Mouse (Mus musculus) layer of hippocampus, adult 9-11 months (tissue): ENCODE data around the gene Slc25a48.

ENCODE experiments used
- DNase-seq: peaks from one replicate; pipeline ENCODE4 v3.0.0; 2022

Gene Slc25a48

DNA sequence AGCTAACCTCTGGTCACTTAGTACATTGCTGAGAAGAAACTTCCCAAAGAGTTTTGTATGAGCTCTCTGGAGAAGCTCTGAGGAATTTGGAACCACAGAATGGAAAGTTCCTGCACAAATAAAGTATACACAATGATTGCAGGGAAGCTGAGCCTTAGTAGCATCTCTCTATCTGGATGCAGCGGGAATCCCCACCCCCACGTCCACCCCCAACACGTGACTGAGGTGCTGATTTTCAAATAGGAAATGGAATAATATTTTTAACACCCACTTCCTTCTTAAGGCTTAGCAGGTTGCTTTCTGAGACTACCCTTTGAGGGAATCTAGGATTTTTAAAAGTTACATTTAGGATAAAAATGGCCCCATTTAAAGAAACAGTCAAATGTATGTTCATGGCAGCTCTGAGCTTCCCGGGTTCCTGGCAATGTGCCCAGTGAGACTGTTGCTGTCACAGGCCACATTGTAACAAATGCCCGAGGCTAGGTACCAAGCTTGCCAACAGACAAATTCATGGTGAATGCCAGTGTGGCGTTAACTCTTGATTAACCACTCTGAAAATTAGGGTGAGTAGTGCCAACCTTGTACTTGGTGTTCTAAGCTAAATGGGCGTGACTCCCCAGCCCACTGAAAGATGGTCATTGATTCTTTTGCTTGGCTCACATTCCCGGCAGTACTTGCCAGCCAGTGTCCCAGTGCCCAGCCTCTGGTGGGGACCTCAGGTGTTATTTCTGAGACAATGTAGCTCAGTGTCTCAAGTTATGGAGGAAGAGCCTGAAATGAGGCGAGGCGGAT lies 11.3 kb downstream of the Slc25a48 start:
- no peak for DNase-seq

DNA sequence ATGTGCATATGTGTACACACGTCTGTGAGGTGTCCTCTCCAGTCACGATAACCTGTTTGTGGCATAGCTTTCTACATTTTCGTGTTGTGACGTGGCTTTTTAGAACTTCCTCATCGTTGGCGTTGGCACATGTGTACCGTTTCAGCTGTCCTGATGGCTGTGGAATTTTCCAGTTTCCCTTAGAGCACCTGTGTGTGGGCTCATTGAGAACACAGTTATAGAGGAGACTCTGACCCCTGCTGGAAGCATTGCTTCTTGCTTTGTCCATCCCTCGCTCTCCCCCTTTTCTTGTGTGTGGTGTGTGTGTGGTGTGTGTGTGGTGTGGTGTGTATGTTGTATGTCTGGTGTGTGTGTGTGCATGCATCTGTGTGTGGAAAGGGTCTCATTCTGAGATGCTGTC lies 11.9 kb downstream of the Slc25a48 start:
- no peak for DNase-seq

DNA sequence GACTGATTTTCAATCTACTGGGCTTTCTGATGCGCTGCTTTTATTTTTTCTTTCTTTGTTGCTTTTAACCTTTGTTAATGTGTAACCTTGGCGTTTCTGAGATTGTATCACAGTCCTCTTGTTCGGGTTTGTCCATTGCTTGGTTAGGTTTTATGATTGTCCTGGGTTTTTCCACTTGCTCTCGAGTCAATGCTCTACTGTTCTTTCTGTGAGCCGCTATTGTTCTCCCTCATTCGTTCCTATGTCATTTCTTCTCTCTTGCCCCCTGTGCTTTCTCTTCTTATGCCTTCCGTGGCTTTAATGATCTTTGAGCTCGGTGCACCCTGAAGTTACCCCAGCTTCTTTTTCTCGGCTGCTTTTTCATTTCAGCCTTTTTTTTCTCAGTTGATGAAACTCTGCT lies 19.8 kb downstream of the Slc25a48 start:
- no peak for DNase-seq

DNA sequence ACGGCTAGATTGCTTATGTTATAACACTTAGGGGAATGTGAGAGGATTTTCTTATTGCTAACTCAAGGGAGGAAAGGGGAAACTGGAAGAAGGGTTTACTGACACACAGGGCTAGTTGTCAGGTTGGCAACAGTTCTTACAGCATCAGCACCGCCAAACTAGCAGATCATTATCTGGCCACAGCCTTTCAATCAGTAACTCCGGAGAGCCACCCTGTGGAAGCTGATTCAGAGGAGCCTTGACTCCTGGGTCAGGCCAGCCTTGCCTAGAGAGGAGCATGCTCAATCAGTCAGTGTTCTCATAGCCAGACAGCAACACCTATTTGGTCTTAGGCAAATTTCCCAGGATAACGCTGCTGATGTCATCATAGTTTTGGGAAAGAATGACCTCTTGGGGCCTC lies 23.3 kb downstream of the Slc25a48 start:
- no peak for DNase-seq

DNA sequence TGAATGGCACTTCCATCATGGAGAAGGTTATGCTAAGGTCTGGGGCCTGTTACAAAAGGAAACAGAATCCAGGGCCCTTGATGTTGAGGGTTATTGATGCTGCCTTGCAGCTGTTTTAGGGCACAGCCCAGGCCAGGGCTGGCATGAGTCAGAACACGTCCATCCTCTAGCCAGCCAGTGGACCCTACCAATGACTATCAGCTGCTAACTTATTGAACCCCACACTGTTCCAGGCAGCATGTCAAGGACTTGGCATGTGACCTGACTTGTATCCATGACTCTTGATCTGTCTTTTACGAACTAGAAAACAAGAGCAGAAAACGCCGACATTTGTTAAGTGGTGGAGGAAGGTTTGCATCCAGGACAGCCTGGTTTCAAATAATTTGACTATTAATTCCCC lies 24.6 kb downstream of the Slc25a48 start:
- no peak for DNase-seq

DNA sequence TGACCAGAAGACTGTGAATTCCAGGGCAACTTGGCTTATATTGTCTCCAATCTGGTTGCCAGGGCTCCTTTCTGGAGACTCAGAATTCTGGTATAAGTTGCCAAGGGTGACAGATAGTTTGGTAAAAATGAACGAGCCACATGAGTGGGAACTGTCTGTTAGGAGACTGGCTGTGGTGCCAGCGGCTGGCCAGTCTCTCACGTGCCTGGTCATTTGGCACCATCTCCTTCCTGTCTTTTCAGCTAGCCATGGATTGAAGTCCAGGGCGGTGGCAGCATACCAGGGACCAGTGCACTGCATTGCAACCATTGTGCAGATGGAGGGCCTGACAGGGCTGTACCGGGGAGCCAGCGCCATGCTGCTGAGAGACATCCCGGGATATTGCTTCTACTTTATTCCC lies 25.1 kb downstream of the Slc25a48 start:
- no peak for DNase-seq

DNA sequence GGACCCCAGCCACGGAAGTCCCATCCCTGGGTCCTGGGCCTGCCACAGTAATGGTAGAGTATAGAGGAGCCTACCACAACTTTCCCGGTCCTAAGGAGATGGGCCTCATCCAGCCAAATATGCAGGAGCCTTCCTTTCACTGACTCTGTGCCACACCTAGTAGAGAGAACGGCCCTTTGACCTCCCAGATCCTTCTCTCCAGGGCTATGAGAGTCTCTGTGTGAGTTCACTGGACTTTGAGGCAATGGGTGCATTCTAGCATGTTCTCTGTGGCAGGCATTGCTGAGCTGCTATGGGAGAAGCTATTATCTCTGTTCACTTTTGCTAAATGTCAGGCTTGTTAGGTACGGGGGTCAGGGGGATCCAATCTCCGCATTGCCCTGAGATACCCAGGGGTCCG lies 25.6 kb downstream of the Slc25a48 start:
- no peak for DNase-seq

DNA sequence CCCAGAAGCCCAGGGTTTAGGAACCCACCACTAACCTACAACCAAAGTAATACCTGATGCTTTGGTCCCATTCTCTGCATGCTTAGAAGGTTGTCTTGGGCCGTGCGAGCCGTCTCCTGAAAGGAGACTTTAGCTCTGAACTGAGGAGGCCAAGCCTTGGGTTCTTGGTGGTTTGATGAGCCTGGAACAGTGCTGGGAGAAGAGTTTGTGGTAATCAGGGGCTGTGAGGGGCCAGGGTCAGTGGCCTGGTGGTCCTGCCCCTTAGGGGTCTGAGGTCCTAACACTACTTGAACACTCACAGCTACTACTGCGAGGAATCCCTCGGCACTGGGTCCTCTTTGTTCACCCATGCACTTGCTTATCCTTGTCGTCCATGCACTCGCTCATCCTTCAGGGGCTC lies 29.6 kb downstream of the Slc25a48 start:
- DNase-seq, result no peak

DNA sequence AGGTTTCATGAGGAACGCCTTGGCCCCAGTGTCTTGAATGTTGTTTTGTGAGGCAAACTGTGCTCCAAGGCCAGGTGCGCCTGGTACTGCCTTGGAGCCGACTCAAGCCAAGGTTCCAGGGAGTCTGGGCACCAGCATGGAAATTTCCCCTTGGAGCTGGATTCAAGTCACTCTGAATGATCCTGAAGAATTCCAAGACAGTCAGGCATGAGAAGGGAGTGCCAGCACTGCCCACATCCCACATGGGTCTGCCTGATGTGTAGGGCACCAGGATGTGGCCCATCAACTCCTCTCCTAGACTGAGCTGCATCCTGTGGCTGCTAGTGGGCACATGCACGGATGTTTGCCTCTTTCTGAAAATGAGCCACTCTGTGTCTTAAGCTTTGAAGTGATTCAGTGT lies 30.4 kb downstream of the Slc25a48 start:
- no peak for DNase-seq

DNA sequence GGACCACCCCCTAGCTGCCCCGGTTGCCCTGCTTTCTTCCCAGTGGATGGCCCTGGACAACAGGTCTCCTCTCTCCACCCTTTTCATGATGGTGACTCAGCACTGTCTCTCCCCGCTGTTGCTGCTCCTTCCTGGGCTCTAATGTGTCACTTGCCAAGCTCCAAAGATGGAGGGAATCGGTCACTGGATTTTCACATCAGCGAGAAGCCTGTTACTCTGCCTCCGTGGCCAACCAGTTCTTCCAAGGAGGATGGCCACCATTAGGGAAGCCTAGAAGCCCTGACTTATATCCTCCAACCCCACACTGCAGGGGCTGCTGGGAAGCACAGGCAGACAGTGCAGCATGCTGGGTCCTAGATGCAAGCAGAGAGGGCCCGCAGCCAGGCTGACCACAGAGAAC lies 33.1 kb downstream of the Slc25a48 start:
- DNase-seq, result no peak

DNA sequence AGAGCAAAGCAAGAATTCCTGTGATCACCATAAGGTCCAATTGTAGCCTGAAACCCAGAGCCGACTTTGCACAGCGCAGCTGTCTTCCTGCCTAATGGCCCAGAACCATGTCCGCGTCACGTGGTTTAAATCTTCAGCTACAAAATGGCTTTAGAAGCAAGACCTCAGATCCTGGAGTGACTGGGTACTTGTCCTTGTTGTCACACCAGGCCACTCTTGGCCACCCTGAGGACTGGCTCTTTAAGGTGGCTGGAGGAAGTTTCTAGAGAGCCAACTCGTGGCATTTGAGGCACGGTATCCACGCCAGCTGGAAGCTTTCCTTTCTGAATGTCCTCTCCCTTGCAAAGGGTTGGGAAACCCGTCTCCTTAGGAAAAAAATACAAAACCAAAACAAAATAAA lies 33.8 kb downstream of the Slc25a48 start:
- DNase-seq, result no peak

DNA sequence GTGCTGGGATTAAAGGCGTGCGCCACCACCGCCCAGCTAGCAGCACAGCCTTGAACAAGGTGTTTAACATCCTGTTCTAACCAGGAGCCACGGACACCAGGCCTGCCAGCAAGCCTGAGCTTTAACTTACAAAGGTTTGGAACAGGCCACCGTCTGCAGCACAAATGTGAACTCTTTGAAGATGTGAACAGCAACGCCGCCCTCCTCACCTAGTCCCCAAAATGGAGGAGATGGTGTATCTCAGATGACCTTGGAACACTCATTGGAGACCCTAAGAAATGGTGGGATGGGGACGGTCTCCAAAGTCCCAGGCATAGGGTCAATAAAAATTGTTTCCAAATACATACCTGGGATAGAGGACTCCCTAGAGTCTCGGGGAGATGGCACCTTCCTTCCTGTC lies 34.5 kb downstream of the Slc25a48 start:
- DNase-seq, result no peak

DNA sequence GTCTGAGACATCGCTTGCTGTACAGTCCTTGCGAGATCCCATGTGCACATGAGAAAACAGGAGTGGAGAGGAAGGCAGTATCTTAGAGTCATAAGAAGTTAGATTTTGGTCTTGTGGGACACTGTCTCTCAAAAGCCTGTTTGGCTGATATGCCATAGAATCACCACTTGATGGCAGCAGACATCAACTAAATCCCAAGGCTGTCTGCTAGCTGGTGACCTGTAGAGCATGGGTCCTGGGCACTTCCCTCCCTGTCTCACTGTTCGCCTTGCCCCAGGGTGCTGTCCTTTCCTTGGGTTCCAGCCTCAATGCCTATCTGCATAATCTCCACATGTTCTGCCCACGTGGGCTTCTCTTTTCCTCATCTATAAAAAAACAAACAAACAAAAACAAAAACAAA lies 37.2 kb downstream of the Slc25a48 start:
- peak; percentile 29 for DNase-seq

DNA sequence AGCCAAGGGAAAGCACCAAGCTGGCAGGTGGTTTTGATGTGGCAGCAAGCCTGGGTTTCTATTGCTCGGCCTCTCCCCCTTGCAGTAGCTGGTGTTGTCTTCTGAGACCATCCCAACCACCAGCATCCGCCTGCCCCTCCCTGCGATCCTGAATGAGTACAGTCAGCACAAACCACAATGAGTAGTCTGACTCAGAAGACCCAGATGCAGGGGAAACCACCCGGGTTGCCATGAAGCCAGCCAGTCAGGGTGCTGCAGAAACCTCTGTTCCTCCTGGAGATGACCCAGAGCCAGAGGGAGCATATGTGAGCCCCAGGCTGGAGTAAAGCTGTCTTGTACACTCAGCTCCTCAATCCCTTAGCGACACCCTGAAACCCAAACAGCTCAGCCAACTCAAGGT lies 38.6 kb downstream of the Slc25a48 start:
- DNase-seq, result no peak

DNA sequence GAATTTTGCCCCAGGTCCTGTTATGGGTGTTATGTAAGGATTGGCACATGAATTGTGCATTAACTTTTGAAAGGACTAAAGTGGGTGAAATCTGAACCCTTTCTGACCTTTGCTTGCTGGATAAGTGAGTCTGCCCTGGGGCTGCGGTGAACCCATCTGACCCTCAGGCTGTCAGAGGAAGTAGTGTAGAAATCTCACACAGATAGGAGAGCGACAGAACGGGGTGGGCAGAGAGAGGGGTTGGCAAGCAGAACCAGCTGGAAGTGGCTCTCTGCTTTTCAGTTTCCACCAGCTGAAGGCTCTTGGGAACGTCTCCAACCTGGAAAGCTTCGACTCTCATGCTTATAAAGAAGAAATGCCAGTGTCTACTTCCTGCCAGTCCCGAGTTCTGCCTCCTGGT lies 39.1 kb downstream of the Slc25a48 start:
- peak; percentile 73 for DNase-seq

DNA sequence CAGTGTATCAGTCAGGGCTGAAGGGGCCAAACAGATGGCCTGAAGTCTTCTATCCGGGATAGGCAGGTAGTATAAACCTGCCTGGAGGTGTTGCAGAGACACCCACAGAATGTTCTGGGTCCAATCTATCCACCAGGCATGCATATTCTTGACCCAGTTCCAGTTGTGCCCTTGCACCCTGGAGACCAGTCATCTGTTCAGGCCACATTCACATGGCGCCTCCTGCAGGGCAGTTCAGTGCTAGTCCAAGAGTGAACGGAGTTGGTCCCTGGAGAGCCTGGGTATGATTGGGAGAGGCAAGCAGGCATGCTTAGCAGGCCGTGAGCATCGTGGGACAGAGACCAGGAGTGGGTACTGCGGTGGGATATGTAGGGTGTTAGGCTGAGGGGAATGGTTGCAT lies 39.9 kb downstream of the Slc25a48 start:
- no peak for DNase-seq

DNA sequence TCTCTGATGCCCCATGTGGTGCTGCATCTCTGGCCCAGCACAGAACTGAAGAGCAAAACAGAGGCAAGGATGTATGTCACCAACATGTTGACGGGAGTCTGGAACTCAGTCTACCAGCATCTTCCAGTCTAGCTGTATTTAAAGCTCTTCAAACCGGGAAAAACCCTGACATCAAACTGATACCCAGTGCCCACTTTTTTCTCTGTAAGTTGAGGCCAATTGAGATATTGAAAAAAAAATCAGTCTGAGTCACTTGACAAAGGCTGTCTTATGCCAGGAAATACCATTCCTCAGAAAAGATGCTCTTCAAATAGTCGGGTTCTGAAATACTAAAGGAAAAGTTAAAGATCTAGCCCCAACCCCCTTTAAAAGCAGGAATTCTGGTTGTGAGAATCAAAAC lies 44.0 kb downstream of the Slc25a48 start, which contains the start of gene Il9:
TSS of gene Il9 (minus strand) at position 101 of the 400 bp plus-strand sequence.
- no peak for DNase-seq

DNA sequence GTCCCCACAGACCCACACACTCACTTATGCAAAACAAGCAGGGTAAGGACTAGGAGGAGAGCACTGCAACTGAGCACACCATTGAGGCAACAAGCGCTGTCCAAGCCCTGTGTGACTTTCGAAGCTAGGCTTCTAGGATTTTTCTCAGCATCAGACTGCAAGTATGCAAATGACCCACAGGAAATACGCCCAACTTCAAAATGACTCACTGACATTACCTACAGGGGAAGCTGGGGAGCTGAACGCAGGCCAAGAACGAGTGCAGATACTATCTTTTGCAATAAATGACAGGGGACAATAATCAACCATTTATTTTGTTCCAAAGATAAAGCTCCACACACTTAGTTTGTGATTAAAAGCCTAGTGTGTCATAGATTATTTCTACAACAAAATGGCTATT lies 49.9 kb downstream of the Slc25a48 start:
- no peak for DNase-seq

DNA sequence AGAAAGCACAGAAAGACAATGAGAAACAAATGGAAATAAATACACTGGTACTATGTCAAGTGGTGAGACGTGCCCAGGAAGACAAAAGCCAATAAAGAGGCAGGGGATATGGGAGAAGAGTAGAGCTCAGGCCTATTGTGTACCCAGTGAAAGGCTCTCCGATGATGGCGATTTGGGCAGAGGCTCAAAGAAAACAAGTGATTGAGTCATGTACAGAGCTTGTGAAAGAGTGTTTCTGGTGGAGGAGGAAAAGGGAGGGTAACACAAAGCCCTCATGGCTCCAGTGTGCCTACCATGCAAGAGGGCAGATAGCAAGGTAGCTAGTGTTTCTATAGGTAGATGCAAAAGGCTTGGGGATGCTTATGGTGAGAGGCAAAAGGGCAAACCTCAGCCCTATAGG lies 56.3 kb downstream of the Slc25a48 start:
- DNase-seq, result no peak

DNA sequence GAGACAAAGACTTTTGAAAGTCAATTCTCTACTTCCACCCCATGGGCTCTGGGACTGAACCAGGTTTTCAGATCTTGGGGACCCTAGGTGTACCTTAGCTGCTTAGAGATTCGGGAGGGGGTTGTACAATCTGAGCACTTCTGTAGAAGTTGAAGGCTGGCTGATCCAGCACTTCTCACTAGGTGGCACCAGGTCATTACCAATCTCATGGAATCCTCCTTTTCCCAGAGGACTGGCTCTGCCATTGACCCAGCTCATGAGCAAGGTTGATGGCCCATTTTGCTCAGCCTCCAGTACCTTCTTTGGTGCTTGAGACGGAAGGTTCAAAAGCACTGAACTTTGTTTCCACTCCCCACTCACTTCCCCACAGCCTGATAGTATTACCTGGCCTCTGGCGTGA lies 62.0 kb downstream of the Slc25a48 start:
- no peak for DNase-seq

DNA sequence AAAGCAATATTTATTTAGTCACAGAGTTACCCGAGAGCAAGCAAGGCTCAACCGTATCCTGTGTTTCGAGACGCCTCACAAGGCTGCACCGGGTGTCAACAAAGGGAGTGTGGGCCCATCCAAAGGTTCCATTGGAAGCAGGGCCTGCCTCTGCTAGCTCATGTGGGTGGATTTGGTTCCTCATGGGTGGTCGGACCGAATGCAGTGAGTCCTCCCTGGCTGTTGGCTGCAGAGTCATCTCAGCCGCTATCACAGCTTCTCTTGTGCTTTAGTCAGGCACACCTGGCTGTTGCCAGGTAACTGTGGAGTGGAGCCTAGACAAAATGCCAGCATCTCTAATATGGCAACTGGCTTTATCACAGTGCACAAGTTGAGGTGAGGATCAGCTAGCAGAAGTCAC lies 62.5 kb downstream of the Slc25a48 start:
- DNase-seq, result no peak

DNA sequence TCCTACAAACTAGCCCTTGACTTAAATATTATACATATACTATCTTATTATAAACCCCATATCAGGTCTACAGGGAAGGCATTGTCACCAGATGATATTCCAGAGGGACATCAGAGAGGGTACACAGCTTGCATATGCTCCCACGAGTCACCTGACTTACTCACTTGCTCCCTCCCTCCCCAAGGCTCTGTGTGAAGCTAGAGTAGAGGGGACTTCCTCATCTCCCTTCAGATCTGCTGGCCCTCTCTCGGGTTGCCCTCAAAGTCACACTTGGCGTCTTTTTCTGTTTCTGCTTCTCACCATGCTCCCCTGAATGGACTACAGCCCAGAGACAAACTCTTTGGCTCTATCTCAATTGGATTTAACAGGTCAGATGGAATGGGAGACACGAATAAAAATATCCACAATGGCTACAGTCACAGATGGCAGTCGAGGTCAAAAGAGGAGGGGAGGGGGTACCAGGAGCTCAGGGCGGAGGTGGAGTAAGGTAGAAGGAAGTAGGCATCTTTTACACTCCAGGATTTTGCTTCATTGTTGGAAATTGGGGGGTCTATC lies 63.8 kb downstream of the Slc25a48 start:
- no peak for DNase-seq

DNA sequence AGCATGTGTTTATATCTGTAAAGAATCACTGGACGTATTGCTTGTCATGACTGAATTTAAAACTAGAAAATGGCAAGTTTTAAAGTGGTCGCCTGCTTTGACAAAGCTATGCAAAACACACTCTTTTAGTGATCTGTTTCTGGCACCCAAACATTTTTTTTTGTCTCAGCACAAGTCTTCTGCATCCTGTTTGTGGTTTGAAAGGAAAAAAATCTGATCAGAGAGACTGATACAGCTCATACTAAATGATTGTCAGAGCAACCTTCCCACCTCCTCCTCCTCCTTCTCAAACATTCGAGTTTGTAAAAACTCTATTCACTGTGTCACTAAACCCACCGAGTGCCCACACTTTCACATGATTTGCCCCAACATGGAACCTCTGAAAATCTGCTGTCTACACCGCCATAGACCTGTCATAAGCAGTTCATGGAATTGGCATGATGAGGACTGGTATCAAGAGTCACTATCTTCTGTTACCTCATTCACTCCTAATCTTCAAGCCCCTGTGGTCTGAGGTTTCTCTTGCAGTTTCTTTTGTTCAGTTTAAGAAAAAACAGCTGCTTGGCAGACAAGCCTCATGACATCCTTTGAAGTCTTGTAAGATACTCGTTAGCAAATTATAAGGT lies 68.8 kb downstream of the Slc25a48 start:
- DNase-seq, result no peak

DNA sequence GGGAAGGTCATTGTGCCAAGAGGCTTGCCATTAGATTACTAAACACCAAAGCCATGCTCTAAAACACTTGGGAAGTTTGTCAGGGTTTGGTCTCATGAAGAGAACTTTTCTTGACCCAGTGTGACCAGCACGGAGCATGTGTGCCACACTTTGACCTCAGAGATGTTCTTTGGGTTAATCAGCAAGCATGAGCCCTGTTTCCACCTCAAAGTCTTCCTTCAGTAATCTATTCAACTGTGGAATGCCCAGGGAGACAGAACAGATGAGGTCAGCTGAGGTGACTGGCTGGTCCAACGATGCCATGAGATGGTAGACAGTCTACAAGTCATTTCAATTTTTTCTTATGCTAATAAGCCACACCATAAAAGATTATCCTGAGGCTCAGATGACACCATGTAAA lies 71.6 kb downstream of the Slc25a48 start:
- no peak for DNase-seq

DNA sequence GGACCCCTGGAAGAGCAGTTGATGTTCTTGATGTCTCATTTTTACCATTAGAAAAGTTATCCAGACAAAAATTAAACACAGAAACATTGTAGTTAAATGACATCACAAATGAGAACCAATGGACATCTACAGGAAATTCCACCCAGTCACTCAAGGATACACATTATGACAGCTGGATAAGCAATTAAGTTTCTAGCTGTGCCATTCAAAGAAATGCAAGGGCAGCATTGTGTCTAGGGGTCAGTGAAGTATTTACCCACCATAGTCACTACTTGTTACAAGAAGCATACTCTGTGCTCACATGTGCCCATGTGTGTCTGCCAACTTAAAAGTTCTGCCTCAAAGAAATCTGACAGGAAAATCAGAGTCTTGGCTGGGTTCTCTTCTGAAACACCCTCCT lies 75.4 kb downstream of the Slc25a48 start:
- no peak for DNase-seq
